In genomic region chr9:22578266-22578665, GRCm38 (mm10) we compare ENCODE assay signal across 30 mouse cellular contexts.
"Had no signal": no experiment of that assay in that cellular context is flagged by ENCODE, and none has a peak within 500 bp of the region (broad histone marks: within the 10 kb centered on the region; RNA-seq: fewer than 3 reads in every experiment).

No protein-coding gene starts in this region.

- H3K9ac ChIP-seq: limb, embryonic 12.5 days; limb, embryonic 13.5 days; limb, embryonic 15.5 days; liver, embryonic 12.5 days; liver, embryonic 13.5 days; liver, embryonic 14.5 days; liver, embryonic 15.5 days; liver, postnatal 0 days; lung, embryonic 14.5 days; lung, embryonic 15.5 days; midbrain, embryonic 12.5 days; midbrain, embryonic 13.5 days; midbrain, embryonic 15.5 days; neural tube, embryonic 12.5 days had no signal

- H3K4me3 ChIP-seq: limb, embryonic 10.5 days; limb, embryonic 12.5 days; limb, embryonic 13.5 days; limb, embryonic 15.5 days; liver, embryonic 12.5 days; liver, embryonic 13.5 days; liver, embryonic 15.5 days; lung, embryonic 15.5 days; megakaryocyte, embryonic 14.5 days; midbrain, embryonic 10.5 days; midbrain, embryonic 12.5 days; midbrain, embryonic 13.5 days; midbrain, embryonic 15.5 days; myocyte; neural tube, embryonic 12.5 days had no signal

- H3K27ac ChIP-seq: limb, embryonic 10.5 days; limb, embryonic 12.5 days; limb, embryonic 13.5 days; limb, embryonic 15.5 days; liver, embryonic 12.5 days; liver, embryonic 13.5 days; liver, embryonic 14.5 days; liver, embryonic 15.5 days; lung, embryonic 15.5 days; macrophage; midbrain, embryonic 10.5 days; midbrain, embryonic 12.5 days; midbrain, embryonic 13.5 days; midbrain, embryonic 15.5 days; neural tube, embryonic 12.5 days had no signal

- H3K4me2 ChIP-seq: limb, embryonic 12.5 days; limb, embryonic 13.5 days; limb, embryonic 15.5 days; liver, embryonic 11.5 days; liver, embryonic 12.5 days; liver, embryonic 13.5 days; liver, embryonic 15.5 days; lung, embryonic 14.5 days; lung, embryonic 15.5 days; midbrain, embryonic 11.5 days; midbrain, embryonic 12.5 days; midbrain, embryonic 13.5 days; midbrain, embryonic 15.5 days; neural tube, embryonic 12.5 days had no signal

- H3K27me3 ChIP-seq: limb, embryonic 12.5 days; limb, embryonic 13.5 days; limb, embryonic 15.5 days; liver, embryonic 12.5 days; liver, embryonic 13.5 days; liver, embryonic 15.5 days; lung, embryonic 15.5 days; megakaryocyte, embryonic 14.5 days; midbrain, embryonic 12.5 days; midbrain, embryonic 13.5 days; midbrain, embryonic 15.5 days; neural tube, embryonic 12.5 days had no signal

- H3K4me1 ChIP-seq: limb, embryonic 10.5 days; liver, embryonic 12.5 days; liver, embryonic 13.5 days; liver, embryonic 15.5 days; midbrain, embryonic 10.5 days; midbrain, embryonic 12.5 days; midbrain, embryonic 13.5 days; midbrain, embryonic 15.5 days; neural tube, embryonic 12.5 days had no signal

- DNase-seq: left cerebral cortex, postnatal 4 days; liver; liver, embryonic 13.5 days; liver, postnatal 0 days; lung, adult 18-20 months; lung, adult 2 months; lung, embryonic 14.5 days; lung, postnatal 10 days; lung, postnatal 14 days; lung, postnatal 36 days; lung, postnatal 4 days; midbrain, embryonic 14.5 days had no signal

- H3K36me3 ChIP-seq: limb, embryonic 10.5 days; limb, embryonic 12.5 days; limb, embryonic 13.5 days; limb, embryonic 15.5 days; liver, embryonic 12.5 days; liver, embryonic 13.5 days; liver, embryonic 15.5 days; lung, embryonic 15.5 days; midbrain, embryonic 10.5 days; midbrain, embryonic 12.5 days; midbrain, embryonic 13.5 days; midbrain, embryonic 15.5 days; neural tube, embryonic 12.5 days had no signal

- H3K9me3 ChIP-seq: limb, embryonic 10.5 days; limb, embryonic 12.5 days; limb, embryonic 13.5 days; limb, embryonic 15.5 days; liver, embryonic 12.5 days; liver, embryonic 13.5 days; liver, embryonic 15.5 days; lung, embryonic 15.5 days; megakaryocyte, embryonic 14.5 days; midbrain, embryonic 10.5 days; midbrain, embryonic 12.5 days; midbrain, embryonic 13.5 days; midbrain, embryonic 15.5 days; neural tube, embryonic 12.5 days had no signal
